Mouse (Mus musculus): ENCODE data around the gene Smc5. TPM values are rescaled to one million over a fixed set of nuclear protein-coding genes. Genes with fewer than 3 reads are reported as not detected.

Gene Smc5
- polyA plus RNA-seq, 1 experiment from 2014 or later, result 27.6 TPM

- Histone ChIP-seq H3K27ac (replicated peaks) (no peak overlapping the region), H3K4me1 (no peaks in the 10 kb centered on the region), H3K27me3 (no peaks in the 10 kb centered on the region), H3K4me2 (replicated peaks) (no peak overlapping the region), H3K36me3 (no peaks in the 10 kb centered on the region), H3K4me3 (replicated peaks) (no peak overlapping the region), H3K9me3 (replicated peaks) (no peaks in the 10 kb centered on the region), H3K9ac (no peak overlapping the region)
- WGBS, result 42% methylated on average over 8 of the region's 8 CpGs
- no peak for ATAC-seq (ENCODE audit: insufficient number of reproducible peaks, low FRiP score, low TSS enrichment, low read depth)
Measured at GRCm38 (mm10) chr19:23281911-23282660, 8.4 kb upstream of the Smc5 start.

GRCm38 (mm10) chr19:23274054-23274724, 492 bp upstream of the Smc5 start:
- H3K9me3 ChIP-seq (replicated peaks), result no peaks in the 10 kb centered on the region
- H3K4me2 ChIP-seq (replicated peaks), result peak overlapping the region; percentile 58
- no peaks in the 10 kb centered on the region for H3K27me3 ChIP-seq
- no peak overlapping the region for H3K27ac ChIP-seq (replicated peaks)
- no peak overlapping the region for H3K9ac ChIP-seq
- peak overlapping the region; percentile 84 for H3K4me3 ChIP-seq (replicated peaks)
- no peaks in the 10 kb centered on the region; the same call in 1 of the 2 replicates for H3K36me3 ChIP-seq
- ATAC-seq (ENCODE audit: insufficient number of reproducible peaks, low FRiP score, low TSS enrichment, low read depth), result peak; percentile 9; the same call in 1 of the 2 replicates
- peaks cover 8% of the 10 kb centered on the region for H3K4me1 ChIP-seq
- WGBS, result 49% methylated on average over 4 of the region's 4 CpGs

- Histone ChIP-seq H3K4me3 (replicated peaks) (no peak overlapping the region), H3K4me2 (replicated peaks) (no peak overlapping the region), H3K36me3 (peaks cover 42% of the 10 kb centered on the region), H3K9me3 (replicated peaks) (no peaks in the 10 kb centered on the region), H3K27ac (replicated peaks) (no peak overlapping the region), H3K4me1 (no peaks in the 10 kb centered on the region), H3K9ac (no peak overlapping the region), H3K27me3 (no peaks in the 10 kb centered on the region)
- no peak for ATAC-seq (ENCODE audit: insufficient number of reproducible peaks, low FRiP score, low TSS enrichment, low read depth)
- WGBS, result 68% methylated on average over 9 of the region's 9 CpGs
Measured at GRCm38 (mm10) chr19:23256771-23257170, 16.9 kb downstream of the Smc5 start.

GRCm38 (mm10) chr19:23246473-23246872, 27.2 kb downstream of the Smc5 start:
- no peak overlapping the region for H3K27ac ChIP-seq (replicated peaks)
- no peak overlapping the region for H3K9ac ChIP-seq
- no peaks in the 10 kb centered on the region for H3K27me3 ChIP-seq
- no peaks in the 10 kb centered on the region for H3K9me3 ChIP-seq (replicated peaks)
- no peak for ATAC-seq (ENCODE audit: insufficient number of reproducible peaks, low FRiP score, low TSS enrichment, low read depth)
- WGBS, result 91% methylated on average over 2 of the region's 2 CpGs
- no peak overlapping the region for H3K4me2 ChIP-seq (replicated peaks)
- no peaks in the 10 kb centered on the region for H3K4me1 ChIP-seq
- H3K4me3 ChIP-seq (replicated peaks), result no peak overlapping the region
- peaks cover 23% of the 10 kb centered on the region for H3K36me3 ChIP-seq

- no peaks in the 10 kb centered on the region for H3K4me1 ChIP-seq
- 54% methylated on average over 4 of the region's 4 CpGs for whole genome bisulfite sequencing
- no peak for ATAC-seq (ENCODE audit: insufficient number of reproducible peaks, low FRiP score, low TSS enrichment, low read depth)
- H3K9ac ChIP-seq, result no peak overlapping the region
- H3K9me3 ChIP-seq (replicated peaks), result no peaks in the 10 kb centered on the region
- H3K36me3 ChIP-seq, result peaks cover 20% of the 10 kb centered on the region
- H3K27me3 ChIP-seq, result no peaks in the 10 kb centered on the region
- H3K4me2 ChIP-seq (replicated peaks), result no peak overlapping the region
- H3K4me3 ChIP-seq (replicated peaks), result no peak overlapping the region
- H3K27ac ChIP-seq (replicated peaks), result no peak overlapping the region
Measured at GRCm38 (mm10) chr19:23225065-23225464, 48.6 kb downstream of the Smc5 start.

GRCm38 (mm10) chr19:23214326-23214725, 59.4 kb downstream of the Smc5 start:
- Histone ChIP-seq H3K4me2 (replicated peaks) (no peak overlapping the region), H3K4me1 (no peaks in the 10 kb centered on the region), H3K36me3 (peaks cover 40% of the 10 kb centered on the region), H3K9ac (no peak overlapping the region), H3K27ac (replicated peaks) (no peak overlapping the region), H3K27me3 (no peaks in the 10 kb centered on the region), H3K4me3 (replicated peaks) (no peak overlapping the region), H3K9me3 (replicated peaks) (no peaks in the 10 kb centered on the region)
- ATAC-seq (ENCODE audit: insufficient number of reproducible peaks, low FRiP score, low TSS enrichment, low read depth), result no peak
- 89% methylated on average over 8 of the region's 8 CpGs for WGBS

- no peaks in the 10 kb centered on the region for H3K27me3 ChIP-seq
- no peak overlapping the region for H3K9ac ChIP-seq
- H3K4me2 ChIP-seq (replicated peaks), result no peak overlapping the region
- H3K9me3 ChIP-seq (replicated peaks), result no peaks in the 10 kb centered on the region
- H3K36me3 ChIP-seq, result peaks cover 39% of the 10 kb centered on the region
- no peak overlapping the region for H3K27ac ChIP-seq (replicated peaks)
- no peak for ATAC-seq (ENCODE audit: insufficient number of reproducible peaks, low FRiP score, low TSS enrichment, low read depth)
- no peak overlapping the region for H3K4me3 ChIP-seq (replicated peaks)
- 83% methylated on average over 6 of the region's 6 CpGs for WGBS
- H3K4me1 ChIP-seq, result no peaks in the 10 kb centered on the region
Measured at GRCm38 (mm10) chr19:23211325-23211724, 62.4 kb downstream of the Smc5 start.

- no peaks in the 10 kb centered on the region for H3K9me3 ChIP-seq (replicated peaks)
- no peak overlapping the region for H3K27ac ChIP-seq (replicated peaks)
- H3K27me3 ChIP-seq, result no peaks in the 10 kb centered on the region
- H3K9ac ChIP-seq, result no peak overlapping the region
- peaks cover 34% of the 10 kb centered on the region for H3K36me3 ChIP-seq
- WGBS, result 97% methylated on average over 3 of the region's 3 CpGs
- no peak overlapping the region for H3K4me2 ChIP-seq (replicated peaks)
- no peak overlapping the region for H3K4me3 ChIP-seq (replicated peaks)
- H3K4me1 ChIP-seq, result no peaks in the 10 kb centered on the region
- no peak for ATAC-seq (ENCODE audit: insufficient number of reproducible peaks, low FRiP score, low TSS enrichment, low read depth)
Measured at GRCm38 (mm10) chr19:23203505-23204053, 70.1 kb downstream of the Smc5 start.

GRCm38 (mm10) chr19:23202106-23202505, 71.6 kb downstream of the Smc5 start:
- ATAC-seq (ENCODE audit: insufficient number of reproducible peaks, low FRiP score, low TSS enrichment, low read depth), result no peak
- H3K4me3 ChIP-seq (replicated peaks), result no peak overlapping the region
- 90% methylated on average over 5 of the region's 5 CpGs for WGBS
- H3K27ac ChIP-seq (replicated peaks), result no peak overlapping the region
- no peaks in the 10 kb centered on the region for H3K27me3 ChIP-seq
- H3K9ac ChIP-seq, result no peak overlapping the region
- H3K4me2 ChIP-seq (replicated peaks), result no peak overlapping the region
- H3K9me3 ChIP-seq (replicated peaks), result no peaks in the 10 kb centered on the region
- peaks cover 38% of the 10 kb centered on the region for H3K36me3 ChIP-seq
- H3K4me1 ChIP-seq, result no peaks in the 10 kb centered on the region

GRCm38 (mm10) chr19:23193076-23193475, 80.6 kb downstream of the Smc5 start:
- Histone ChIP-seq H3K9ac (no peak overlapping the region), H3K9me3 (replicated peaks) (no peaks in the 10 kb centered on the region), H3K36me3 (0 out of 2 replicates have a peak, but pooled peaks cover 8% of the 10 kb centered on the region), H3K4me3 (replicated peaks) (no peak overlapping the region), H3K4me2 (replicated peaks) (no peak overlapping the region), H3K4me1 (no peaks in the 10 kb centered on the region), H3K27ac (replicated peaks) (no peak overlapping the region), H3K27me3 (no peaks in the 10 kb centered on the region)
- WGBS, result 47% methylated on average over 3 of the region's 3 CpGs
- no peak for ATAC-seq (ENCODE audit: insufficient number of reproducible peaks, low FRiP score, low TSS enrichment, low read depth)

GRCm38 (mm10) chr19:23191486-23191885, 82.2 kb downstream of the Smc5 start:
- 90% methylated on average over 6 of the region's 6 CpGs for WGBS

More at GRCm38 (mm10) chr19:23191486-23191885, 82.2 kb downstream of the Smc5 start:
- Histone ChIP-seq H3K36me3 (no peaks in the 10 kb centered on the region), H3K4me1 (no peaks in the 10 kb centered on the region), H3K4me2 (replicated peaks) (no peak overlapping the region), H3K27ac (replicated peaks) (no peak overlapping the region), H3K9me3 (replicated peaks) (no peaks in the 10 kb centered on the region), H3K27me3 (no peaks in the 10 kb centered on the region), H3K4me3 (replicated peaks) (no peak overlapping the region), H3K9ac (no peak overlapping the region)
- ATAC-seq (ENCODE audit: insufficient number of reproducible peaks, low FRiP score, low TSS enrichment, low read depth), result no peak
